Mouse (Mus musculus) testis, postnatal 14 days (tissue): ENCODE results near the gene Snx10.

Experiments used
- DNase-seq: peaks from one replicate; pipeline ENCODE4 v3.0.0; 2021; ENCODE audit warnings: low spot score

Gene Snx10

DNA sequence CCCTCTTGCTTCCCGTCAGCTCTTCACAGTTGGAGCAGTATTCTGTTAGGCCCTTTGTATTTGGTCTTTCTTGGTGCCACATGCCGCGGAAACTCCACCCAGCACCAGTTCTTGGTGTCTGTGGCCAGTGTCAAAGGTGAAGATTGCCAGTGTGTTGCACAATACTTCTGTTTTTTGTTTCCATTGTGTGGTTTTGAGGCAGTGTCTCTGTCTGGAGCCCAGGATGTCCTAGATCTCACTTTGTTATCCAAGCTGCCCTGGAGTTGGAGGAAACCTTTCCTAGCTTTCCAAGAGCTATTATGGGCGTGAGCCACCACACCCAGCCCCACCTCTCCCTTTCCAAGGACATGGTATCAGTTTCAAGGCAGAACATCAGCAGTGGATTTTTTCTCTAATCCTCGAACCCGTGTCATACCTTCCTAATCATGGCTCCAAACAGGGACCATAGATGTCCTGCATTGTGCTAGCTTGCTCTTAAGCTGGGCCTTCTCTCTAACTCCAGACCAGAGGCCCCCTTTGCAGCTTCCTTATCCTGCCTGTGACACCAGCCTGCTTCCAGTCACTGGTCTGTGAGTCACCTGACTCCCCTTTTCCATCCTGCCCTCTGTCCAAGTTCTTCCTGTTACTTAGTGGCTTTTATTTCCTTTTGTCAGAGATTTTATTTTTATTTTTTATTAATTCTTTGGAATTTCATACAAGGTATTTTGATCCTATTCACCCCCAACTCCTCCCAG is 9.9 kb downstream of the Snx10 start:
- no peak for DNase-seq

DNA sequence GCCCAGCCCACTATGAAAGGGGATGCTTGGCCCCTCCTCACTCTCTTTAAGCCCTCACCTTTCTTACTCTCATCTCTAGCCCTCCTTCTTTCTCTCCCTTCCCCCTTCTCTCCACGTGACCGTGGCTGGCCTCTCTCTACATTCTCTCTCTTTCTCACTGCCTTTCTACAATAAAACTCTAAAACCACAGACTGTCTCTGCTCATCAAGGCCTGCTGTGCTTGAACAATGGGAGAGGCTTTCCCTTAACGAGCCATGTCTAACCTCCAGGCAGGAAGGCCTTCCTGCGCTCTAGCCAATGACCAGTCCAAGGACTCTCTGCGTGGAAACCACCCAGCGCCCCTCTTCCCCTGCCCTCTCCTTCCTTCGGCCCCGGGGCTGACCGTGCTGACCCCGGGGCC is 11.9 kb downstream of the Snx10 start:
- no peak for DNase-seq

DNA sequence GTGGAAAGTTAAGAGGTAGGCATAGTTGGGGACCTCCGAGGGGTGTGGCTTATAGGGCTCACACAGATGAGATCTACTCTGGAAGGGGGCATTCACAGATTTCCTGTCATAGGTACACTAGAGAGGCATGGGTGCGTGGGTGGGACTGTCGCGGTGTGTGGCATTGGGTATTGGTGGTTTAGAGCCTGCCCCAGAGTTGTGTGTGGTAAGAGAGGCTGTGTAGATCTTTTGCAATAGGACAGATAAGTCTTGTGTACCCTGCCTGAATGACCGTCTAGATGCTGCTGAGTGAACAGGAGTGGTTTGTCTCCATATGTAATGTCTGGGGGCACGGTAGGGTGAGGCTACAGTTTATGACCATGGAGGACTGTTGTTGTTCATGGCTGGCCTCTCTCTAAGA is 16.8 kb downstream of the Snx10 start:
- DNase-seq: no peak

DNA sequence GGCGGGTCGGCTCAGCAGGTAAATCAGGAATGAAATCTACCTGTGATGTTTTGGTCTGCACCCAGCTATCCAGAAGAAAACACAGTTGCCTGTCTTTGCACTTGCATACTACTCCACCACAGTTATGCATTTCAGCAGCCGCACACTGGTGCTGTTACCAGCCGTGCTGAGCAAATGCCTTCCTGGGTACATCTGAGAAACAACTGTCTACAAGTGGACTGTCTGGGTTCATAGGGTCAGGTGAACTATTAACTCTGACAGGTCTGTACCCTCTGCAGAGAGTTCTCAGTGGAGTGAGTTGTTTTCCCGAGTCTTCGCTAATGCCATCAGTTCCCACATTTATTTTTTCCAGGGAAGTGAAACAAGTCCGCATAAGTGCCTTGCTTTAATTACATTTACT is 17.7 kb downstream of the Snx10 start:
- no peak for DNase-seq

DNA sequence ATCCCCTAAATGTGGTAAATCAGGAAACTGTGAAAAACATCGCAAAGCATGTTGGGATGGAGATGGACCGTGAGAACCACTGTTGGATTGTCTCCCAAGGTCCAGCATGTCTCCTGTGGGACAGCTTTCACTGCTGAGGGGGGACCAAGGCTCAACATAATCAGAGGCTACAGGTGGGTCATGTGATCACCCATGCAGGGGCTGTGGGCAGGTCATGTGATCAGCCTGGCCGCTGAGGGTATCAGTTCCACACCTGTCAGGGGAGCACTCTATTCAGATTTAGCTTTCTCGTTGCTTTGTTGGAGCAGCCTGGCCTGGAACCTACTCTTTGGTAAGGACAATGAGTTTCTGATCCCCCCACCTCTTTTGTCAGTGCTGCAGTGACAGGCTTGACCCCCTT is 18.4 kb downstream of the Snx10 start:
- no peak for DNase-seq

DNA sequence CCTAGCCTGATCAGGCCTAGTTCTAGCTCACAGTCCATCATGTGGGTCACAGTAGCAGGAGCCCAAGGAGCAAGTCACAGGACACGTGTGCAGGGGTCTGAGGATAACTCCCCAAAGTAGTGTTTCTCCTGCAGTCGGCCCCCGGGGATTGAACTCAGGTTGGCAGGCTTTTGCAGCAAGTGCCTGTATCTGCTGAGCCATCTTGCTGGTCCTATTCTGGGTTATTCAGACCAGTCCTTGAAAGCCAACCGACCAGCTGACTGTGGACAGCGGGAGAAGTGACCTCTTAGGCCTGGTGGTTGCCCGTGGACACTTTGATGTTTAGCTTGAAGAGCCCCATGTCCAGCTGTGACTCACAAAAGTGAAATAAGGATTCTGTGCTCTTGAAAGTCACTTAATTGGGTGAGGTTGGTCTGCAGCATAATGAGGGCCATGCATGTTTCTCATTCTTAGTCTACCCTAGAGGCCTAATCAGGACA is 20.0 kb downstream of the Snx10 start:
- no peak for DNase-seq

DNA sequence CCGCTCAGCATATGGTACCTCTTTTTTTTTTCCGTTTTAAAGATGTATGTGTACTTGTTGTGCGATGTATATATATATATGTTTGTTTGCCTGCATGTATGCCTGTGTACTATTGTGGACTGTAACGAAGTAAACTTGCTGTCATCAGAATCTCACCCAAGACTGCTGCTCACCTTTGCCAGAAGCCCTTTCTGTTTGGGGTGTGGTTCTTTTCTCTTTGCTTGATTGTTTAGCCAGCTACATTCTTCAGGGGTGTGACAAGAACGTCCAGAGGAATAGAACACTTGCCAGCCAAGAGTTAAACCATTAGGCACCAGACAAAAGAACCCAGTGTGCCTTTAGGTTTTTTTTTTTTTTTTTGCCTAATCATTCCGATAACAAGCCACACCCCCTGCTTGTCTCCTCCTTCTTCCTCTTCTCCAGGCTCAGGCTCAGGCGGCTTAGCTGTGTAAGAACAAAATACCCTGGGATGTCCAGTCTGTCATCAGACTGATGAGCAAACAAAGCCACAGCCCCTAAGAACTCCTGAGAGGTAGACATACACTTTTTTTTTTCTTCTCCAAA is 20.5 kb downstream of the Snx10 start:
- peak; percentile 19 for DNase-seq

DNA sequence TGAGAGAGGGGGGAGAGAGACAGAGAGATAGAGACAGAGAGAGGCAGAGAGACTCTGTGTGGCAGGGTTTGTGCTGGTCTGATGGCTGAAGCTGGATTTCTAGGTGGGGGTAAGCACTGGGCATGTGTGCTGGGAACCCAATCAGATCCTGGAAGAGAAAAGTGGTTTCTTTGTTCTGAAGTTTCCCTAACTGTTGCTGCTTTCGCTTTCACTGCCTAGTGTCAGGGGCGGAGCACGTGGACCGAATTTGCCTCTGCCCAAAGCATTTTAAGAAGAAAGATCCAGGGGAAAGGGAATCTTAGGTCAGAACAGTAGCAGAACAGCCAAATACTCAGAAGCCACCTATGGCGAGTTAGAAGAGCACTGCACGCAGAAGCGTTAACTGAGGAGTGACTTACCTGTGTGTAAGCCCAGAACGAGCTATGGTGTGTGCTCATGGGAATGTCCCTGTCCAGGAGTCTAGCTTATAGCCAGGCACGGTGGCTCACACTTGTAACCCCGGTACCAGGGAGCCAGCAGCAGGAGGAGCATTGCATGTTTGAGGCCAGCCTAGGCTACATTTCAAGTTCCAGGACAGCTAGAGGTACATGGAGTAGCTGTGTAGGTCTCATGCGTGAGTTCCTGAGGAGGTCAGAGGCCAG is 21.6 kb downstream of the Snx10 start:
- DNase-seq: peak; percentile 42

DNA sequence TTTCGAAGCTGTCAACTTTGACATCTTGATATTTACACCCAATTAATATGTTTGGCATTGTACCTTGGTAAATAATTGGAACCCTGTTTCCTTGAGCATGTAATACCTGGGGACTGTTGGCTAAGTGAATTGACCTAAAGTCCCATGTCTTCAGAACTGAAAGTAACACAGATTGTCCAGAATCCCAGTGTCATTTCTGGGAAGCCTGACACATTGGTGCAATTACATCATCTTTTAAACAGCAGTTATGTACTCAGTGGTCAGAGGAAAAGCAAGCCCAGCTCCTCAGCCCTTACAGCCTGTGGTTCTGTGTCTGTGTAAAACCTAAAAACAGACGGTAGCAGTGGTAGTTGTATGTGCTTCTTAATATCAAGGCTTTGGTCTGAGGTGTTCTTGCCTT is 22.4 kb downstream of the Snx10 start:
- no peak for DNase-seq

DNA sequence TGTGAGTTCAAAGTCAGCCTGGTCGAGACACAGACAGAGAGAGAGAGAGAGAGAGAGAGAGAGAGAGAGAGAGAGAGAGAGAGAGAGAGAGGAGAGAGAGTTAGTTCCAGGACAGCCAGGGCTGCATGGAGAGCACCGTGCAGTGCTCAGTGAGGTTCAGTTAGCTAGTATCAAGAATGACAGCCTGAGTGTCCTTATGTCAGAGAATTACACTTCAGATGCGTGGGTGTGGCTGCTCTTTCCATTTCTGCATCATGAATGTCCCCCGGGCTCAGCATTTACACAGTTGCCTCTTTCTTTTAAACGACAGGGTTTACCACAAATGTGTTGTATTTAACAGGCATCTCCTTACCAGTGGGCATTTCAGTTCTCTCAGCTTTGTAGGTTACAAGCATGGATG is 25.1 kb downstream of the Snx10 start:
- no peak for DNase-seq

DNA sequence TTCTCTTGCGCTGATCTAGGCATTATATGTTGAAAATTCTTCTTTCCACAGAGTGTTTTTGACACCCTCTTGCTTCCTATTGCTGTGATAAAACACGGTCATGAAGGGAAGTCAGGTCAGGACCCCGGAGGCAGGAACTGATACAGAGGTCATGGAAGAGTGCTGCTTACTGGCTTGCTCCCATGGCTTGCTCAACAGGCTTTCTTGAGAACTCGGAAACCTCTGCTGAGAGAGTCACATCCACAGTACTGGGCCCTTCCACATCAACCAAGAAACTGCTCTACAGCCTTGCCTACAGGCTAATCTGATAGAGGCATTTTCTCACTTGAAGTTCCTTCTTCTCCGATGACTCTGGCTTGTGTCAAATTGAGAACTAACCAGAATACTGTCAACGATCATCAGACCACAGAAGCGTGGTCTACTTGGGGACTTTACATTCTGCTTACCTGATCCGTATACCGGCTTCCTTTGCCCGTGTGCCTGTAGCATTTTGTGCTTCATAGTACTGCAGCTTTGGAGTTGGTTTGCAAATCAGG is 27.6 kb downstream of the Snx10 start:
- DNase-seq: no peak

DNA sequence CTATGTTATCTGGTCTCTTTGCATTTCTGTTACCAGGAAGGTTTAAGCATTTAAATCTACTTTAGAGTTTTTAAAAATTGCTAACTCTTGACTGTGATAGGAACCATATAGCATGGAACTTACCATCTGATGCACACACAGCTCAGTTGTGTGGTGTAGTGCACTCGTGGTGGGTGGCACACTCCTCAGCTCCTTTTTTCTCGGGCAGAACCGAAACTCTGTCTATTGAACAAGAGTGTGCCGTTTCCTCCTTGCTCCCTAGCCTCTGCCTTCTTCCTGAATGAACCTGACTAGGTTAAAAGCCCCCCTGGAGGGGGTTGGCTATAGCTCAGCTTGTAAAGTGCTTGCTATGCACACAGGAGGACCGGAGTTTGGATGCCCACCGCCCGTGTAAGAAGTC is 32.9 kb downstream of the Snx10 start:
- no peak for DNase-seq

DNA sequence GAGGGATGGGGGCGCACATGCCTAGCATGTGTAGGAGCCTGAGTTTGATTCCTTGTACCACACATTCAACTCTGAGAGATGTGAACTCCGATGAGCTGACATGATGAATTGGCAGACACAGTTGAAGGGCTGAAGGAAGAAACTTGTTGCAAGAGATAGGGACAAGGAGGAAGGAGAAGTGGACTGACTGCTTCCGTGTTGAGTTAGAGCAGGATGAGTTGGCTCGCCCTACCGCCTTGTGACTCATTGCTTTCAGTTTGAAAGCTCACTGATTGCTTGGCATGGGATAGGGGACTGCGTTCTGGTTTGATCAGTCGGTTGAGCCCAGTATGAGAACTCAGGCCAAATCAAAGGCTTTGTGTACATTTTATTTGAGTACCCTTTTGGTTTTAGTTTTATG is 34.6 kb downstream of the Snx10 start:
- DNase-seq: no peak

DNA sequence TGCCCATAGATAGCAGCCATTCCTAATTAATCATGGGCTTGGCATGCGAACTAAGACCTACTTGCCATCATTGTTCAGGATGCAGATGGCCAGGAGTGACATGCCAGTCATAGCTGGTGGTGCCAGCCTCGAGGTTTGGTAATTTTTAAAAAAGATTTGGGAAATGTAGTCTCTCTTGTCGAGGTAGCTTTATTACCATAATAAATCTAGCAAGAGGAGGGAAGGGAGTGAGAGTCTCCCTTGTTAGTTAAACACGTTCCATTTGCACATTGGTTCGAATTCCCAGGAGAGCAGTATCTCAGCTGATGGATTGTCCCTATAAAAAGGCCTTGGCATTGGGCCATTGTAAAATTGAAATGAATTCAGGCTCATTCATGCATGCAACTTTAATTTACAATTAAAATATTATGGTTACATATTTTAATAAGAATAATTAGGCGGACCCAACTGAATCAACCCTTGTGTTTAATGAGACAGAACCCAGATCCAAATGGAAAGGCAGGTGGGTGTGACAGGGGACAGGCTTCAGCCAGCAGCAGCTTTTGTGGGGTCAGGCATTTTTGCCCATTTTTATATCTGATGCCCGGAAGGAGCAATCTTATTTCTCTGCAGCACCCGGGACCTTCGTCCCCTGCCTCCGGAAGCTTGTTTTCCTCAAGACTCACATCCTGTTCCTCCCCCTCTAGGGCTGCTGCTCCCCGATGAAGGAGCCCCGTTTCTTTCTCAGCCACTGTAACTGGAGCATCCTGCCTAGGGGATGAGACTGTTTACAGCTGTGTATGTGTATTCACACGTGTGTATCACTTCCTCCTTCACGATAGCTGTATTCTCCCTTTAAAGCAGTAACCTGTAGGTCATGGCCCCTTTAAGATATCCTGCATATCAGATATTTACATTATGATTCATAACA is 43.3 kb downstream of the Snx10 start:
- no peak for DNase-seq

DNA sequence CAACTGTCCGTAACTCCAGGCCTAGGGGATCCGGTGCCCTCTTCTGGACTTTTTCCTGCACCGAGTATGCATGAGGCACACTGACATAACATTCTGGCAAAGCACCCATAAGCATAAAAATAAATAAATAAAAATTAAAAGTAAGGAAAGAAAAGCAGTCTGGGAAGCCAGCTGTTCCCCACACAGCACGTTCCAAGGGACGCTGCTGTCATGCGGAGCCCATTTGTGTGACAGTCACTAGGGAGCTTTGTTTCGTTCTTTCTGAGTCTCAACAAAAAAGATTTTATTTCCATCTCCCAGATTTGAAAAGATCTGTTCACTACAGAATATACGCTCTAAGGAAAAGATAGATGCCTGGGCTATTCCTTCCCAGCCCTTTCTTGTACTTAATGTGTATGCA is 45.4 kb downstream of the Snx10 start:
- DNase-seq: no peak

DNA sequence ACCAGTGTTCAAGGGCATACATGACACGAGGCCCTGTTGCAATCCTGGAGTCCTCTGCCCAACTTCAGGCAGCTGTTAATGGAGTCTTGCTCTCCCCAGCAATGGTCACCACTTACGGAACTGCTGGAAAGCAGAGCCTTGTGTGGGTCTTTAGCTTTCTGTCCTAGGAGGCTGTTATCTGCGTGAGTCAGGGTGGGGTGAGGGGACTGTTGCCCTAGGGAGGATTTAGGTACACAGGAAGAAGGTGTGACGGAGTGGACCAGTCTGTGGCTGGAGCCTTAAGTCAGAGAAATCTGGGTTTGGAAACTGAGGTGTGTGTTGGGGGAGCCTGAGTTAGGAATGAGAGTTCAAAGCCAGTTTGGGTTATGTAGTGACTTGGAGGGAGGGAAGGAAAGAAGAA is 49.4 kb downstream of the Snx10 start:
- DNase-seq: no peak

DNA sequence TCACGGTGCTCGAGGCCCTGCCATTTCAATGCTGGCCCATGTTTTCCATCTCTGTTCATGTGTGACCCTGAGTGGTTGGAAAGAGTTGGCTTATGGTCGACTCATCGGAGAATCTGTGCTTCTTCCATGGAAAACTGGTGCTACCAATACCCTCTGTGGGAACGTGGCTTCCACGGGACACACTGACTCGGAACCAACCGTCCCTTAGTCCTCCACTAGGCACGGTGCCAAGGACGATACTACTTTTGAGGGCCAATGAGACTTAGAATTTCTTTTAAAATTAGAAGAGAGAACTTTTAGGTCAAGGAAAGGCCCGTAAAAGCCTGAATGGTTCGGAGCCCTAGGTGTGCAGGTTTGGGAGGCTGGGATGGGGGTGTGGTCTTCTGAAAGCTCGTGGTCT is 50.4 kb downstream of the Snx10 start:
- DNase-seq: no peak

DNA sequence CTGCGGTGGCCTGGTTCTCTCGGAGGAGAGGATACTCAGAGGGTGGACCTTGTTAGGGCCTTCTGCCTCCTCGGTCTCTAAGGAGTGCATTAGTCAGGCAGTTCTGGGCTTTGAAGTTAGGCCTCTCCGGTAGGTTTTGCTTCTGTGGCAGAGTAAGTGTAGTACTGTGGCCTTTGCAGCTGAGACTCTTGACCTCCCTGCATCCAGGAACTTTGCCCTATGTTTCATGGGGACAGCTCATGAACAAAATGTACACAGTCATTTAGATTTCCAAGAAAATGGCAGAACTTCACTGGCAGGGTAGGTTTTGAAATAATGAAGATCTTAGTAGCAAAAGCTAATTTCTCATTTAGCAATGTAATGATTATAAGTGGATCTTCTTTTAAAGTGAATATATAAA is 54.7 kb downstream of the Snx10 start:
- no peak for DNase-seq

DNA sequence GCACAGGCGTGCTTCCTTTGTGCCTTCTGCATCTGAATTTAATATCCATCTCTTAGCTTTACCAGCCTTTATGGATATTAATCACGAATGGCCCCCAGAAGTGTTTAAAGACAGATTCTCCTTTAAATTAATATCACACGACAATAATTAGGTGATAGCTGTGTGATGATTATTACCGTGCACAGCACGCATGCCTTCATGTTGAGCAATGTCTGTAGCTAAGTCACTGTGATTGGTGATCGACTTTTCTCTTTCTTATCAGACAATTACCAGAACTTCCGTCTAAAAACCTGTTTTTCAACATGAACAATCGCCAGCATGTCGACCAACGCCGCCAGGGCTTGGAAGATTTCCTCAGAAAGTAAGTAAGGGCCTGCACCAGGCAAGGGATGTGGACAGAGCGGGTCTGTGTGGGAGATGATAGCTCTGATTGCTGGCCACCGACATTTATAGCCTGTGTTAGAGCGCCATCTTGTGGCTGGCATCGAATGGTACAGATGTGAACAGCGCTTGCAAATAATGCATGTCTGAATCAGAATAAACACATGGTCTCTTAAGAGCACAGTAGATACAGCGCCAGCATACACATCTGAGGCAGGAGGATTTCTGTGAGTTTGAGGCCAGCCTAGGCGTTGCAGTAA is 56.5 kb downstream of the Snx10 start:
- DNase-seq: peak; percentile 65

DNA sequence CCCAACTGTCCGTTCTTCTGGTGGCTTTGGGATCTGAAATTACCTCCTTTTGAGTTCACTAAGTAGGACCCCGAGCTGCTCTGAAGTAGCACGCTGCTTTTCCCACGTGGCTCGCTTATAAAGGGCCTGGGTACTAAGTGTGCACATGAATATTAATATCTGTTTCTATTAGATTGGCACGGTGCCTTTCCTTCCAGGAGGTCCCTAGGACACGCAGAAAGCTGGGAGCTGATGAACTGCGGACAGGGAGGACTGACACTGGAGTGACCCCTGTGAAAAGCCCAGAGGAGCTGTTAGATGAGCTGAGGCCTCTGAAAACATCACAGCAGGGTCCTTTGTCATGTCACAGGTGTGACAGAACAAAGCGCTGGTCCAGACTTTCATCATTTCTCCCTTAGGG is 57.7 kb downstream of the Snx10 start:
- no peak for DNase-seq

DNA sequence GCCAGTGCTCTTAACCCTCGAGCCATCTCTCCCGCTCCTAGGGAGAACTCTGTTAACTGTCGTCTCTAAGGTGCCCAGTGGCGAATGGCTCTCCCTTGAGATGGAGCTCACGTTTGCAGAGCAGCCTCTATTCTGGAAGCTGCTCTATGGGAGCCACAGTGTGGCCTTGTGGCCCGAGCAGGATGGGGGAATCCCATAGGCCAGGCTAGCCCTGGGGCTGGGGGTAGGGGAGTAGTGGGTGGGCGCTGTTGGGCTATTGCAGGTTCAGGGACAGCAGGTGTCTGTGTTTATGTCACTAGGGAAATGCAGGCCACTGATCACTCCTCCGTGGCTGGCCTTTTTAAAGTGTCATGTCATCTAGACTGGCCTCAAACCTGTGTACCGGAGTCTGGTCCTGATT is 58.4 kb downstream of the Snx10 start:
- no peak for DNase-seq

DNA sequence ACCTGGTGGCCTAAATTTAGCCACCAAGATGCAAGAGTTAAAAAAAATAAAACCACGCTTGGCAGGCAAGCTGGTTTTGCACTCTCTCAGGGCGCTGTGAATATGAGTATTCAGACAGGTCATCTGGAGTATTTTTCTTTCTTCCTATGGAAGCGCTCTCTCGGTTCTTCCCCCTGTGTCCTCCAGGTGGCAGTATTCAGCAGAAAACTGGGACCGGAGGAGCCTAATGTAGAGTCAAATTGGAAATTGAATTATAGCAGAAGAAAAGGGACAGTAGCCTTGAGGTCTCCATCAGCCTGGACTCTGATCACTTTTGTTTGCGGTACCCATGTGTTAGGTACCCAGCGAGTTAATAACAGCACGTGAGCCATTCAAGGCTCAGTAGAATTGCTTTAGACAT is 62.3 kb downstream of the Snx10 start:
- no peak for DNase-seq
